Mouse (Mus musculus): ENCODE data around the gene Card6. TPM values are rescaled to one million over a fixed set of nuclear protein-coding genes. Genes with fewer than 3 reads are reported as not detected.

The Card6 gene
- polyA plus RNA-seq, 1 experiment from 2014 or later = 1.4 TPM

GRCm38 (mm10) chr15:5142047-5142446 lies 33.7 kb upstream of the Card6 start:
- Histone ChIP-seq H3K9ac (ENCODE audit: low read length) (no peak overlapping the region), H3K4me3 (ENCODE audit: low read depth, low read length) (no peak overlapping the region), H3K4me2 (replicated peaks; ENCODE audit: low read depth) (no peak overlapping the region), H3K4me1 (replicated peaks; ENCODE audit: control insufficient read depth, insufficient read depth) (no peaks in the 10 kb centered on the region), H3K9me3 (ENCODE audit: control insufficient read depth, low read length) (no peaks in the 10 kb centered on the region), H3K27me3 (ENCODE audit: control insufficient read depth, insufficient read depth, low read length) (no peaks in the 10 kb centered on the region), H3K27ac (replicated peaks) (no peak overlapping the region), H3K36me3 (ENCODE audit: control insufficient read depth, insufficient read depth, low read length) (no peaks in the 10 kb centered on the region)
- TF ChIP-seq EP300 (optimal IDR thresholded peaks at IDR 0.05) = no peak
- TF ChIP-seq CTCF (IDR thresholded peaks at IDR 0.05; ENCODE audit: low read depth) = no peak
- DNase-seq (ENCODE audit: low spot score) (no peak), ATAC-seq (ENCODE audit: low FRiP score, low TSS enrichment) (no peak)
- WGBS = 62% methylated on average over 5 of the region's 5 CpGs

DNA sequence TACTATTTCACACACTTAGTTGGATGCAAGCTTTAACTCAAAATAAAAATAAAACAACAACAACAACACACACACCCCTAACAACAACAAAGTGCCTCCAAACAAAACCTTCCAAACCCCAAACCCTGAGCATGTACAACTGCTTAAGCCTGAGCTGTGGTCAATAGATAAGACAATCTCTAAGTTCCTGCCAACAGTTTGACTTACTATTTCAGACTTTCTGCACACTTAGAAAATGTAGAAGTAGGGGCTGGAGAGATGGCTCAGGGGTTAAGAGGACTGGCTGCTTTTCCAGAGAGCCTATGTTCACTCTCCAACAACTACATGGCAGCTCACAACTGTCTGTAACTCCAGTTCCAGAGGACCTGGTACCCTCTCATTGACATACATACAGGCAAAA lies 32.0 kb upstream of the Card6 start:
- H3K4me2 ChIP-seq (replicated peaks; ENCODE audit: low read depth) = no peak overlapping the region
- no peaks in the 10 kb centered on the region for H3K36me3 ChIP-seq (ENCODE audit: control insufficient read depth, insufficient read depth, low read length)
- H3K27me3 ChIP-seq (ENCODE audit: control insufficient read depth, insufficient read depth, low read length) = no peaks in the 10 kb centered on the region
- DNase-seq (ENCODE audit: low spot score) (no peak), ATAC-seq (ENCODE audit: low FRiP score, low TSS enrichment) (no peak)
- no peaks in the 10 kb centered on the region for H3K4me1 ChIP-seq (replicated peaks; ENCODE audit: control insufficient read depth, insufficient read depth)
- H3K9ac ChIP-seq (ENCODE audit: low read length) = no peak overlapping the region
- no peak overlapping the region for H3K27ac ChIP-seq (replicated peaks)
- no peaks in the 10 kb centered on the region for H3K9me3 ChIP-seq (ENCODE audit: control insufficient read depth, low read length)
- no peak overlapping the region for H3K4me3 ChIP-seq (ENCODE audit: low read depth, low read length)
- TF ChIP-seq CTCF (IDR thresholded peaks at IDR 0.05; ENCODE audit: low read depth) (no peak), EP300 (optimal IDR thresholded peaks at IDR 0.05) (no peak)

DNA sequence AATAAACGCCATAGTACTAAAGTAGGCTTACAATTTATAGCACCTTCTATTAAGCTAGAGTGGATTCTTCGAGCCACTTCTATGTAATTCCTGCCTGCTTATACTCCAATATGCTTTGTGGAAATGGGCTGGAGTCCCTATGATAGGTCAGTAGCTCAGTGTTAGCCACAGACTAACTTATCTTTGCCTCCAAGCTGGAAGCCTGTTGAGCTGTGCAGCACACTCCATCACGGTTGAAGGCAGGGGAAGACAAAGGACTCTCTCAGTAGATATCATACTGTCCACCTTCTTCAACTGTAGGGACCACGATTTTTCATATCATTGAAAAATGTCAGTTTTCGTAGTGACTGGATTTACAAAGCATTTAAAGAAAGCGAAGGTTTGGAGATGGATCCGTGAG lies 31.5 kb upstream of the Card6 start:
- ATAC-seq (ENCODE audit: low FRiP score, low TSS enrichment) (no peak), DNase-seq (ENCODE audit: low spot score) (no peak)
- Histone ChIP-seq H3K4me3 (ENCODE audit: low read depth, low read length) (no peak overlapping the region), H3K36me3 (ENCODE audit: control insufficient read depth, insufficient read depth, low read length) (no peaks in the 10 kb centered on the region), H3K9me3 (ENCODE audit: control insufficient read depth, low read length) (no peaks in the 10 kb centered on the region), H3K27me3 (ENCODE audit: control insufficient read depth, insufficient read depth, low read length) (no peaks in the 10 kb centered on the region), H3K4me1 (replicated peaks; ENCODE audit: control insufficient read depth, insufficient read depth) (no peaks in the 10 kb centered on the region), H3K27ac (replicated peaks) (no peak overlapping the region), H3K4me2 (replicated peaks; ENCODE audit: low read depth) (no peak overlapping the region), H3K9ac (ENCODE audit: low read length) (no peak overlapping the region)
- TF ChIP-seq CTCF (IDR thresholded peaks at IDR 0.05; ENCODE audit: low read depth) (no peak), EP300 (optimal IDR thresholded peaks at IDR 0.05) (no peak)
- WGBS = 78% methylated on average over 7 of the region's 7 CpGs

DNA sequence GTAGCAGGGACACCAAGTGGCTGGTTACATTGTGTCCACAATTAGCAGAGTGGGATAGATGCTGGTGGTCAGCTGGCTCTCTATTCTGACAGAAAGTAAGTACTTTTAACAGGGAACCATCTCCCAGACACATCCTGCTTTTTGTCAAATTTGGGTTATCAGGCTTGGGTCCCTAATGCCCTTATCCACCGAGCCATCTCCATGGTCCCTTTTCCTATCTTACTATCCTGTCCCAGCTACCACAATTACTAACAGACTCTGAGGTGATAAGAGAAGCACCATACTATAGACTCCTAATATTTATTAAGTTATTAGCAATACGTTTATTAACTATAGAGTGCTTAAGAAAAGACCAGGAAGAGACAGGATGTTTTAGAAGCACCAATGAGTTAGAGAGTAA lies 31.0 kb upstream of the Card6 start:
- H3K9me3 ChIP-seq (ENCODE audit: control insufficient read depth, low read length) = no peaks in the 10 kb centered on the region
- DNase-seq (ENCODE audit: low spot score) = no peak
- H3K4me3 ChIP-seq (ENCODE audit: low read depth, low read length) = no peak overlapping the region
- no peaks in the 10 kb centered on the region for H3K27me3 ChIP-seq (ENCODE audit: control insufficient read depth, insufficient read depth, low read length)
- TF ChIP-seq EP300 (optimal IDR thresholded peaks at IDR 0.05) (no peak), CTCF (IDR thresholded peaks at IDR 0.05; ENCODE audit: low read depth) (no peak)
- no peak for ATAC-seq (ENCODE audit: low FRiP score, low TSS enrichment)
- no peak overlapping the region for H3K9ac ChIP-seq (ENCODE audit: low read length)
- H3K4me1 ChIP-seq (replicated peaks; ENCODE audit: control insufficient read depth, insufficient read depth) = no peaks in the 10 kb centered on the region
- H3K27ac ChIP-seq (replicated peaks) = no peak overlapping the region
- no peaks in the 10 kb centered on the region for H3K36me3 ChIP-seq (ENCODE audit: control insufficient read depth, insufficient read depth, low read length)
- 80% methylated on average over 2 of the region's 2 CpGs for WGBS
- no peak overlapping the region for H3K4me2 ChIP-seq (replicated peaks; ENCODE audit: low read depth)

DNA sequence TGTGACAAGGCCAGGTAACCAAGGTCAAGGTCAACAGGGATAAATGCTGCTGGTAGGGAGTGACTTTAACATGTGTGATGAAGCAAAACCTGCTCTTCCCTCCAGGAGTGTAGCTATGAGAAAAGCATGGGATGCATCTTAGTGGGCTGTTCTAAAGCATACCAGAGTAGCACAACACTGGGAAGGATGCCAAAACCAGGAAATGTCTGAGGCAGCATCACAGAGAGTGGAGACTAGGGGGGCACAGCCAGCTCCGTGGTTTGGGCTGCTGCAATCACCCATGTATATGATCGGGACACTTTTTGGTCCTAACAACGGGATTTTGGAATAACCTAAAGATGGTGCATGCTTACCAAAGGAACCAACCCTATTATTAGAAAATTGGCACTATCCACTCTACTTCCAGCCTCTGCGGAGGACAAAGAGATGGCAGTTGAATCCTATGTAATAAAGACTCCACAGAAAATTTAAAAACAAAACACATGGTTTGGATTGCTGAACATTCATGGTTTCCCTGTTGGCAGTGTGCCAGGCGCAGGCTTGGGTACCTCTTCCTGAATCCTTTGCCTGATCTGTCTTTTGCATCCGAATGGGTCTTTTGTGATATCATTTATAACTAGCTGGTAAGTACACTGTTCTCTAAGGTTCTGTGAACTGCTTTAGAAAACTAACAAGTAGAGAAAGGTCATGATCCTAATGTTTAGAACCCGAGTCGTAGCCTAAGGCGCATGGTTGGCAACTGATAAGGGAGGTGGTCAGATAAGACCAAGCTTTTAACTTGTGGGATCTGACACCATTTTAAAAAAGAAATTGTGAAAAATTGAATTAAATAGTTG lies 29.9 kb upstream of the Card6 start:
- no peaks in the 10 kb centered on the region for H3K27me3 ChIP-seq (ENCODE audit: control insufficient read depth, insufficient read depth, low read length)
- DNase-seq (ENCODE audit: low spot score) (no peak), ATAC-seq (ENCODE audit: low FRiP score, low TSS enrichment) (no peak)
- no peak overlapping the region for H3K4me3 ChIP-seq (ENCODE audit: low read depth, low read length)
- no peaks in the 10 kb centered on the region for H3K9me3 ChIP-seq (ENCODE audit: control insufficient read depth, low read length)
- H3K4me1 ChIP-seq (replicated peaks; ENCODE audit: control insufficient read depth, insufficient read depth) = no peaks in the 10 kb centered on the region
- no peak overlapping the region for H3K27ac ChIP-seq (replicated peaks)
- WGBS = 57% methylated on average over 9 of the region's 9 CpGs
- no peak overlapping the region for H3K4me2 ChIP-seq (replicated peaks; ENCODE audit: low read depth)
- H3K9ac ChIP-seq (ENCODE audit: low read length) = no peak overlapping the region
- TF ChIP-seq CTCF (IDR thresholded peaks at IDR 0.05; ENCODE audit: low read depth) = no peak
- TF ChIP-seq EP300 (optimal IDR thresholded peaks at IDR 0.05) = no peak
- no peaks in the 10 kb centered on the region for H3K36me3 ChIP-seq (ENCODE audit: control insufficient read depth, insufficient read depth, low read length)

- H3K36me3 ChIP-seq (ENCODE audit: control insufficient read depth, insufficient read depth, low read length) = no peaks in the 10 kb centered on the region
- no peak overlapping the region for H3K4me3 ChIP-seq (ENCODE audit: low read depth, low read length)
- 82% methylated on average over 8 of the region's 8 CpGs for WGBS
- H3K9me3 ChIP-seq (ENCODE audit: control insufficient read depth, low read length) = no peaks in the 10 kb centered on the region
- no peak for TF ChIP-seq CTCF (IDR thresholded peaks at IDR 0.05; ENCODE audit: low read depth)
- TF ChIP-seq EP300 (optimal IDR thresholded peaks at IDR 0.05) = no peak
- H3K27me3 ChIP-seq (ENCODE audit: control insufficient read depth, insufficient read depth, low read length) = no peaks in the 10 kb centered on the region
- no peak overlapping the region for H3K4me2 ChIP-seq (replicated peaks; ENCODE audit: low read depth)
- no peaks in the 10 kb centered on the region for H3K4me1 ChIP-seq (replicated peaks; ENCODE audit: control insufficient read depth, insufficient read depth)
- no peak for DNase-seq (ENCODE audit: low spot score)
- no peak for ATAC-seq (ENCODE audit: low FRiP score, low TSS enrichment)
- no peak overlapping the region for H3K9ac ChIP-seq (ENCODE audit: low read length)
- no peak overlapping the region for H3K27ac ChIP-seq (replicated peaks)
These were observed 26.7 kb upstream of the Card6 start for GRCm38 (mm10) chr15:5134945-5135483.
